Mouse (Mus musculus) lung, embryonic 15.5 days (tissue): Measurements from ENCODE around the gene Zfp277. TPM values are rescaled to one million over a fixed set of nuclear protein-coding genes. Genes with fewer than 3 reads are reported as not detected.

Experiments used
- ATAC-seq: fragments of 200-750 bp; cut with Nextera tagmentation; 2 replicates; pipeline ENCODE4 v1.8.0; 2017; ENCODE audit warnings: moderate number of reproducible peaks, borderline replicate concordance; ENCODE audit not compliant: low FRiP score, low TSS enrichment; ENCODE audit errors: extremely low read depth
- H3K27ac ChIP-seq: fragments of 300-500 bp; sonication (generic); 2 replicates; pipeline ENCODE4 v1.5.1; 2015; ENCODE audit warnings: moderate library complexity, mild to moderate bottlenecking, inconsistent platforms
- H3K27me3 ChIP-seq: fragments of 300-500 bp; sonication (generic); 2 replicates; pipeline ENCODE4 v1.6.1; 2015; ENCODE audit warnings: inconsistent platforms
- H3K36me3 ChIP-seq: fragments of 300-500 bp; sonication (generic); 2 replicates; pipeline ENCODE4 v1.6.1; 2015; ENCODE audit warnings: inconsistent platforms
- H3K4me1 ChIP-seq: fragments of 300-500 bp; sonication (generic); 2 replicates; pipeline ENCODE4 v1.6.1; 2015; ENCODE audit warnings: inconsistent platforms
- H3K4me2 ChIP-seq: fragments of 300-500 bp; sonication (generic); 2 replicates; pipeline ENCODE4 v1.6.1; 2015; ENCODE audit warnings: inconsistent platforms, mild to moderate bottlenecking, moderate library complexity
- H3K4me3 ChIP-seq: fragments of 300-500 bp; sonication (generic); 2 replicates; pipeline ENCODE4 v1.5.1; 2015; ENCODE audit warnings: mild to moderate bottlenecking, inconsistent platforms
- H3K9ac ChIP-seq: fragments of 300-500 bp; sonication (generic); 2 replicates; pipeline ENCODE4 v1.6.1; 2015; ENCODE audit warnings: inconsistent platforms
- H3K9me3 ChIP-seq: fragments of 300-500 bp; sonication (generic); 2 replicates; pipeline ENCODE4 v1.6.1; 2016; ENCODE audit warnings: inconsistent platforms
- WGBS: fragments of 180-500 bp; shearing (Covaris S2); methylation state at CpG from one replicate; pipeline ENCODE4 v1.1.7; 2015; 5-methylcytosine and 5-hydroxymethylcytosine counted together
- polyA plus RNA-seq: library from polyadenylated mRNA; unstranded; fragments of >200 nt; fragmentation: Nextera tagmentation; extraction: Ambion mirVana; gene quantifications from 2 replicates; pipeline ENCODE4 v1.2.1, GENCODE M21; 2015

Gene Zfp277
- polyA plus RNA-seq, 1 experiment from 2014 or later: 43.8 TPM

DNA sequence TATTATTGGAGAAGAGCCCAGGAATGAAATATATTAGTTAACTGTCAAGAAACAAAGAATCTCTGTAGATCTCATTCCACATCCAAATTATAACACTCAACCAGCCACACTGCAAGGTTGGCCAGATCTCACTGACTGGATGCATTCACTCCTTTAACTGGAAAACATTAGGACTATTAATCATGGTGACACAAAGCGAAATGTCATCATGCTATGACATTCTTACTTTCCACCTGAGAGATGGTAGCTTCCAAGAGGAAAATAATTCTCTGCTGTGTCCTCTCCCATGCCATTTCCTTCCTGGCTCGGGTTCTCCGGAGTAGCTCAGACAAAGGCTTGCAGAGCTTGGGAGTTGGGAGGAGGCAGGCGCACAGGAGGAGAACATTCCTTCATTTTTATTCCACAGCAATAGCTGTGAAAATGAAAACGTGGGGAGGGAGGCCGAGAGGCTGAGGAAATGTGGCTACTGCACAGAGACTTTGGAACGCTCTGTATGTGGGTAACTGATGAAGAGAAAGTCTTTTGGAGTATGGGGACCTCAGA, 17.1 kb upstream of the Zfp277 start:
- ATAC-seq: no peak
- no peak overlapping the region for H3K4me2 ChIP-seq

DNA sequence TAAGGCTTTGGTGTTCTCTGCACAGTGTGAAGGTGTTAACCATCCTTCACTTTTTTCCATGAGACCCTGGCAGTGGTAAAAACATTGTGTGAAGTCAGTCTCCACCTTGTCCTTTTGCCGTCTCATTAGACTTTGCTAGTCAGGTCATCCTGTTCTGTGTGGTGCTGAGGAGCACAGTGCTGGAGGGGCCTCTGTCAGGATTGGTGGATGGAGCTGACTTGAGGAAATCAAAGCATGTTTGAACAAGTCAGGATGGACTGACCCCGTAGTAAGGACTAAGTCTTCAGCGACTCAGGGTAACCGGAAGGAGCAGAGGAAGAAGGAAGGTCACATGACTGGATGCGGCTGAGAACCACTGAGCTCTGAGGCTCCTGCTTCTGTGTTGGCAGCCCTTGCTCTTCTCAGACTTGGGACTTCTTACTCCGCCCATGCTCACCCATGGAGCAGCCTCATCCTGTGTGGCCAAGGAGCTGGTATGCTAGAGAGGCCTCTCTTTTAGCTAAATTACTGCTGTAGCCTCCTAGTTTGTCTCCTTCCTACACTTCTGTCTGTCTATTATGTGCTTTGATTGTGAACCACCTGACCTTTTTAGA, 14.1 kb upstream of the Zfp277 start:
- H3K27me3 ChIP-seq: no peaks in the 10 kb centered on the region
- H3K4me1 ChIP-seq: peaks cover 28% of the 10 kb centered on the region
- H3K36me3 ChIP-seq: no peaks in the 10 kb centered on the region
- ATAC-seq: no peak
- H3K4me3 ChIP-seq: no peak overlapping the region
- WGBS: 45% methylated on average over 6 of the region's 6 CpGs
- H3K9ac ChIP-seq: no peak overlapping the region
- H3K9me3 ChIP-seq: no peaks in the 10 kb centered on the region
- H3K4me2 ChIP-seq: 0 out of 2 replicates have a peak overlapping the region, but pooled peaks have one; percentile 7
- peak overlapping the region; percentile 62 for H3K27ac ChIP-seq

More for the DNA sequence above, 17.1 kb upstream of the Zfp277 start:
- Histone ChIP-seq H3K27me3 (no peaks in the 10 kb centered on the region), H3K4me1 (peaks cover 30% of the 10 kb centered on the region), H3K9ac (no peak overlapping the region), H3K9me3 (no peaks in the 10 kb centered on the region), H3K27ac (peak overlapping the region; percentile 19; the same call in 1 of the 2 replicates), H3K4me3 (no peak overlapping the region), H3K36me3 (no peaks in the 10 kb centered on the region)
- WGBS: 41% methylated on average over 7 of the region's 7 CpGs

DNA sequence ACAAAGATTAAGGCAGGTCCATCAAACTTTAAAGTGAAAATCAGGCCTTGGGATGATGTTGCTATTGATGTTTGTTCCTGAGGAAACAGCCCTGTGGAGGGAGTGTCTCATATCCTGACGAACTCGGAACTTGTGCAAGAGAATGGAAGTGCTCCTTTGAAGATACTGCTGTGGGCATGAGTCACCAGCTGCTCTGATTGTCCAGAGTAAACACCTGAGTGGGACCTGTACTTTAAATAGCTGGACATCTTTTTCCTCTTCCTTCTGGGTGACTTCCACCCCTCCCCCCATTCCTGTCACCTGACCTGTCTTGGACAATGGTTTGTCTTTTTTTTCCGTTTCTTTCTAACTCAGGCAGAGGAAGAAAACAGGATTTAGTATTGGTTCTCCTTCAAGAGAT, 13.3 kb upstream of the Zfp277 start:
- 48% methylated on average over 3 of the region's 3 CpGs for WGBS
- H3K27me3 ChIP-seq: no peaks in the 10 kb centered on the region
- H3K4me3 ChIP-seq: no peak overlapping the region
- H3K4me1 ChIP-seq: peaks cover 21% of the 10 kb centered on the region; the same call in 1 of the 2 replicates
- H3K9me3 ChIP-seq: no peaks in the 10 kb centered on the region
- no peak overlapping the region for H3K4me2 ChIP-seq
- H3K27ac ChIP-seq: no peak overlapping the region
- H3K9ac ChIP-seq: no peak overlapping the region
- peak; percentile 57 for ATAC-seq
- H3K36me3 ChIP-seq: no peaks in the 10 kb centered on the region

DNA sequence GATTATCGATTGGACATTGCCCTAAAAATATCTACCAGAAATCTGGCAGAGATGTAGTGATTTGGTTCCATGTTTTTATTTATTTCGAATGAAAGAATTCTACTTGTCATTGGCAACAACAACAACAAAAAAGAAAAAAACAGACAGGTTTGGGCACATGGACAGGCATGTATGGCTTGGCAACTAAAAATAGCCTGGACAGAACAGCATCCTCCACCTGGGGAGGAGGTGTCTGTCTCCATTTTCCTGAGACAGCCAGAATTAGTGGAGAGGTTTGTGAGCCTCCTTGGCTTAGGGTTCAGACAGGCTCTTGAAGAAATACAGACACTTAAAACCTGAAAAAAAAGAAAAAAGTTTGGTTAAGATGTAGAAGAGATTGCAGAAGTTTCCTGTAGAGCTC, 10.8 kb upstream of the Zfp277 start:
- no peak overlapping the region for H3K4me3 ChIP-seq
- H3K27me3 ChIP-seq: no peaks in the 10 kb centered on the region
- H3K9me3 ChIP-seq: no peaks in the 10 kb centered on the region
- ATAC-seq: no peak
- no peak overlapping the region for H3K27ac ChIP-seq
- WGBS: 88% methylated on average over 2 of the region's 2 CpGs
- H3K4me1 ChIP-seq: 0 out of 2 replicates have a peak, but pooled peaks cover 8% of the 10 kb centered on the region
- no peak overlapping the region for H3K4me2 ChIP-seq
- no peaks in the 10 kb centered on the region for H3K36me3 ChIP-seq
- H3K9ac ChIP-seq: no peak overlapping the region

DNA sequence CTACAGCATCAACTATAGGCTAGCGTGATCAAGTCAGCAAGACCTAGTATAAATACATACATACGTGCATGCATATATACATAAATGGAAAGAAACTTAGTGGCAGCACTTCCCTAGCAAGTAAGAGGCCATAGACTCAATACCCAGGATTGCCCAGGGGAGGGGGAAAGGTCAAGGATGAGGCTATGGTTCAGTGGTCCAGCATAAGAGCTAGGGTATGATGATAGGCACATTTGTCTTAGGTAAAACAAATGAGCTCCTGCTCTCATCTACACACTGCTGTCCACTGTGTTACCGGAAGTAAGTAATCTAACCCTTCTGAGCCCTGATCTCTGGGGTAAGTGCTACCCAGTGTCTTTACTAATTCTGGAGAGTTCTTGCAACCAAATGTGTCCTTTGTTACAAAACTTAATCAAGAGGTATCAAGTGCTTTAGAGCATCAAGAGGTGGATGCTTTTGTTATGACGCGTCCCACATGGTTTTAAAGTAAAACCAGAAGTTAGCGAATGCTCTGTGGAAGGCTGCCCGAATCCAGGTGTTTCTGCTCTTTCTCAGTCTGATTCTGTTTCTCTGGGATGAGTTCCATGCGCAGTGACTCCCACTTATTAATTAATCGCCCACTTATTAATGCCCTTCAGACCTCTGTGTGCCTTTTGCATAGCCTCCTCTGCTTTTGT, 3.6 kb upstream of the Zfp277 start:
- Histone ChIP-seq H3K9ac (no peak overlapping the region), H3K9me3 (no peaks in the 10 kb centered on the region), H3K4me1 (peaks cover 25% of the 10 kb centered on the region), H3K27me3 (no peaks in the 10 kb centered on the region), H3K27ac (no peak overlapping the region), H3K36me3 (no peaks in the 10 kb centered on the region), H3K4me2 (peak overlapping the region; percentile 13; the same call in 1 of the 2 replicates), H3K4me3 (no peak overlapping the region)
- 48% methylated on average over 9 of the region's 9 CpGs for WGBS
- ATAC-seq: no peak

DNA sequence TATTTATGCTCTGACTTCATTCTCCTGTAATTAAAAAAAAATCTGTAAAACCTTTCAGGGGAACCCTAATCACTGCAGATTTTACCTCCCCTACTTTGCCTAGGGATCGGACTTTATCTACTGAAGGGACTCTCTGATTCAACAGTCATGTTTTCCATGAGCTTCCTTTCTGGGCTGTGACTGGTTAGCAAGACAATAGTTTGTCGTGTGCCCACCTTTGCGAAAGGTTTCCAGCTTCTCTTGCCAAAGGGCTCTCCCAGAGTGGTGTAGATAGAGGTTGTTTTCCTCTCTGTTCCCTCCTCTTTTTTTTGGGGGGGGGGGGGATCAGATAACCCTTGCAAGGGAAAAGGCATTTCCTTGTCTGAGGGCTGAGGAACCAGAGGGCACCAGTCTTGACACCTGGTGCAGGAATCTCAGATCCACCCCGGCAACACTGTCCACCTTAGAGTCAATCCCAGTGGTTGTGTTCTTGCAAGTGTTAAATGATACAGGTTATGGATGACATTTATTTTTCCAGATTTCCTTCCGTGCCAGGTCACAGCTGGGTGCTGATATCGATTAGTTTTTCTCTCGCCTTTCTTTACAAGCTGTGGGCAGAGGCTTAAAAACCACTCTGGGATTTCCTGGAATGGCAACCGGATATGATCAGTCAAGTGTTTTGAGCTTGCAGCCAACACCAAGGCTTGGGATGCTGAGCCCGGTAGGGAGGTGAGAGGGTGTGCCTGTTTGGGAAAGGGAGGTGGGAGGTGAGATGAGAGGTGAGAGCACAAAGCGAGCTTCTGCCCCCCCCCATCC, 2.1 kb upstream of the Zfp277 start:
- Histone ChIP-seq H3K4me1 (peaks cover 25% of the 10 kb centered on the region), H3K4me2 (peak overlapping the region; percentile 84), H3K9ac (peak overlapping the region; percentile 80), H3K27ac (no peak overlapping the region), H3K9me3 (no peaks in the 10 kb centered on the region), H3K36me3 (no peaks in the 10 kb centered on the region), H3K4me3 (peak overlapping the region; percentile 78), H3K27me3 (no peaks in the 10 kb centered on the region)
- 14% methylated on average over 10 of the region's 10 CpGs for WGBS
- no peak for ATAC-seq

DNA sequence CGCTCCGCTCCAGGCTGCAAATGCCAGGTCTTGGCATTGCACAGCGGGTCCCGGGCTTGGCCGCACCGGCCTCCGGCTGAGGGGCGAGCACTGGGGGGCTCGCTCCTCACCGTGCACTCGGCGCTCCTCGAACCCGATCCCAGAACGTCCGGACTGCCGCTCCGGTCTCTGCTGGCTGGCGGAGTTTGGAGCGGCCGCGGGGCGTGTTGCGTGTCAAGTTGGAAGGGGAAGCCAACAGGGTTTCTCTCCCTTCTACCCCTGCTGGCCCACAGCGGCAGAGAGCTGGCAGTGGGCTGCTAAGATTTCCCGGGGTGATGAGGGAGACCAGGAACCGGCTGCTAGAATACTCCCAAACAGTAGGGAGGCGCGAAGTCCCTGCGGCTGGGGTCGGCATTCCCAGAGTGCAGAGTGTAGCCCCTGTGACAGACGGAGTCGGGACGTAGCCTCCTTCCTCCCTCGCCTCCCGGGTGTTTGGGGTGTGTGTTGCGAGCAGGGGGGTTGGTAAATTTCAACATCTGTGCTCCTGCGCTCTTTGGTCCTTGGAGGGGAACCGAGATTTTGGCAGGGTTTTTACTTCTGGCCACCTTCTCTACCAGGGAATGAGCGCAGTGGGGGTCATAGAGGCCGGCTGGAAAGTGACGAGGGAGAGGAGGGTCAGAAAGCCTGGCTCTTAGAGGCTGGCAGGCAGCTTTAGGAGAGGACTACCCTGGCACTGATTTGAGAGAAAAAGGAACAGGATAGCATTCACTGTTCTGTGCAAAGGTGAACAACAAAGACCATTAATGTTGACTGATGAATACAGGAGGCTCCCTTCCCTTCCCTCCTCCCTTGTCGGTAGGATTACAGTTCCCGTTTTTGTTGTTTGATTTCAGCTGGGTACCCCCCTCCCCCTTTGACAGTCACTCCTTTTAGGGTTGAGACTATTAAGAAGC, 1.0 kb upstream of the Zfp277 start:
- H3K27me3 ChIP-seq: no peaks in the 10 kb centered on the region
- peak overlapping the region; percentile 85 for H3K27ac ChIP-seq
- ATAC-seq: peak; percentile 28; the same call in 1 of the 2 replicates
- H3K4me3 ChIP-seq: peak overlapping the region; percentile 78
- H3K9me3 ChIP-seq: no peaks in the 10 kb centered on the region
- H3K9ac ChIP-seq: peak overlapping the region; percentile 80
- H3K36me3 ChIP-seq: no peaks in the 10 kb centered on the region
- WGBS: under 1% methylated on average over 44 of the region's 44 CpGs
- peak overlapping the region; percentile 84 for H3K4me2 ChIP-seq
- peaks cover 31% of the 10 kb centered on the region for H3K4me1 ChIP-seq

DNA sequence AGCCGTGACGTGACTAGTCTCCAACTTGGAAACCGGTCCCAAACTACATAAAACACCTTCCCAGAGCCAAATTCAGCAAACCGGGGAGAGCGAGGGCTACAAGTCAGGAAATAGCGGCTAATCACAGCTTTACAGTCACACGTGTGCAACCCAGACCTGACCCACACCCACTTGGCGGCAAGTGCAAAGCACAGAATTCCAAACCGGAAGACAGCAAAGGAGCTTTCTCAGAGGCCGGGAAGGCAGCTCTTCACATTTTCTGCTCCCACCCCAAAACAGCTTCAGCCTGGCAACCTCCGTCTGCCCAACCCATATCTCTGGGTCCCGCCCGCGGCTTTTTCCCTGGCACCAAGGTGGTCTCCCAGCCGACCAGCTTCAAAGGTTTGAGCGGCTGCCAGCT, 496 bp downstream of the Zfp277 start:
- Histone ChIP-seq H3K4me1 (peaks cover 34% of the 10 kb centered on the region), H3K27me3 (no peaks in the 10 kb centered on the region), H3K4me3 (peak overlapping the region; percentile 78), H3K4me2 (peak overlapping the region; percentile 87), H3K9ac (peak overlapping the region; percentile 56), H3K36me3 (no peaks in the 10 kb centered on the region), H3K9me3 (no peaks in the 10 kb centered on the region), H3K27ac (peak overlapping the region; percentile 48; the same call in 1 of the 2 replicates)
- 1% methylated on average over 16 of the region's 16 CpGs for WGBS
- ATAC-seq: peak; percentile 15; the same call in 1 of the 2 replicates

DNA sequence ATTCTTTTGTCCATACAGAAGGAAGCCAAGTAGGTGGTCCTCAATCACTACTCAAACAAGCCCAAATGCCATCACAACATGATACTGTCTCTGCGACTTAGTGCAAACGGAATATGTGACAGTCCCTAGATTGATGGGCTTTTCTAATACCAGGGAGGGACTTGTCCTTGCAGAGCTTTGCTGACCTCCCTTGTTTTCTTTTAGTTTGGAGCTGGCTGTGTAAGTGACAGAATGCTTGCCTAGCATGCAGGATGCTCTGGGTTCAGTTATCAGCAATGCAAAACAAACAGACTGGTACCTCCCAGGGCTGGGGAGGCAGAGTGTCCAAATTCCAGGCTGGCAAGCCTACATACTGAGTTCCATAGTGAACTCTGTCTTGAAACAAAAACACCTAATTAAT, 7.7 kb downstream of the Zfp277 start:
- WGBS: 33% methylated on average over 2 of the region's 2 CpGs
- no peak for ATAC-seq
- no peaks in the 10 kb centered on the region for H3K27me3 ChIP-seq
- no peak overlapping the region for H3K4me2 ChIP-seq
- no peak overlapping the region for H3K4me3 ChIP-seq
- H3K36me3 ChIP-seq: no peaks in the 10 kb centered on the region
- no peaks in the 10 kb centered on the region for H3K9me3 ChIP-seq
- peaks cover 9% of the 10 kb centered on the region for H3K4me1 ChIP-seq
- H3K9ac ChIP-seq: no peak overlapping the region
- no peak overlapping the region for H3K27ac ChIP-seq

DNA sequence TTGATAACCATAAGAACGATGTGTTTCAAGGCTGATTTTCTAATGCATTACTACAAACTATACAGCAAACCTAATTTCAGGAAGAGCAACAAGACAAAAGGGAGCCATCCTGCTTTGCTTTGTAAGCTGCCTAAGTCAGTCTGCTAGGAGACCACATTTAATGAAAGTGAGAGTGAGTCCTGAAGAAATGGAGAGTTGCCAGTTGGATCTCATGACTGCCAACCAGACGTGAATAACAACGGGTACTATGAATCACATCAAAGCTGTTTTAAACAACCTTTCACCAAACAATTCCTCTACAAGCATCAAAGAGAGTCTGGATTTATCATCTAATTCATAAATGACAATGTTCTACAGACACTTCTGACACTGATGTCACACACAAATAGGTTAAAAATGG, 11.6 kb downstream of the Zfp277 start:
- H3K9ac ChIP-seq: no peak overlapping the region
- peaks cover 10% of the 10 kb centered on the region for H3K4me1 ChIP-seq
- no peak for ATAC-seq
- no peak overlapping the region for H3K27ac ChIP-seq
- H3K36me3 ChIP-seq: no peaks in the 10 kb centered on the region
- H3K4me2 ChIP-seq: no peak overlapping the region
- no peaks in the 10 kb centered on the region for H3K27me3 ChIP-seq
- no peaks in the 10 kb centered on the region for H3K9me3 ChIP-seq
- WGBS: 24% methylated on average over 3 of the region's 3 CpGs
- no peak overlapping the region for H3K4me3 ChIP-seq

DNA sequence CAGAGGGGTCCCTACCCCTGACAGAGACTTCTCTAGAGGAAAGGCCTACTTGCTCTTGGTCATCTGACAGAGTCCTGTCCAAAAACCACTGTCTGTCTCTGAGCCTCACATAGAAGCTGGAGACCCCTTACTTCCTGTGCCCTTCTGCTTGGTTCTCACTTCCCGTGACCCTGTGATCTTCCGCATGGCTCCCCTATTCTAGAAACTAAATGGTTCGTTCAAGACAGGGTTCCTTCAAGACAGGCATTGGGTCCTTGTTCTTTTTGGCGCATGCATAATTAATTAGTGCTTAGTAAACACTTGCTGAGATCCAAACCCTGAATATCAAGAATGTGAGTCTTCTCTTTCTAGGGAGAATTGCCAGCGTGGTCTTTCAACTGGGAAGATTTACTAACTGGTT, 14.6 kb downstream of the Zfp277 start:
- Histone ChIP-seq H3K9me3 (no peaks in the 10 kb centered on the region), H3K4me3 (no peak overlapping the region), H3K36me3 (no peaks in the 10 kb centered on the region), H3K4me2 (no peak overlapping the region), H3K4me1 (peaks cover 10% of the 10 kb centered on the region), H3K27ac (no peak overlapping the region), H3K9ac (no peak overlapping the region), H3K27me3 (no peaks in the 10 kb centered on the region)
- 65% methylated on average over 5 of the region's 5 CpGs for WGBS
- no peak for ATAC-seq
